Mouse (Mus musculus): ENCODE measurements around the gene Eps8l1. TPM values are rescaled to one million over a fixed set of nuclear protein-coding genes. Genes with fewer than 3 reads are reported as not detected.
"Not testable (repeated sequence)": the region's sequence is repeated elsewhere in the genome, so short reads cannot be mapped to it uniquely, and the experiment has no call there.

Gene Eps8l1
- polyA plus RNA-seq, 1 experiment, result not detected

- Histone ChIP-seq H3K4me3 (replicated peaks) (no peak overlapping the region), H3K4me1 (ENCODE audit: control insufficient read depth) (peaks cover 15% of the 10 kb centered on the region), H3K27me3 (ENCODE audit: control insufficient read depth) (no peaks in the 10 kb centered on the region), H3K36me3 (ENCODE audit: control insufficient read depth) (no peaks in the 10 kb centered on the region), H3K9me3 (ENCODE audit: control insufficient read depth, low read length) (no peaks in the 10 kb centered on the region)
- TF ChIP-seq GATA1 (IDR thresholded peaks at IDR 0.05; ENCODE audit: low read length), result no peak
- TF ChIP-seq TAL1 (IDR thresholded peaks at IDR 0.05; ENCODE audit: low read length), result no peak
Observed at GRCm38 (mm10) chr7:4513829-4514712, 53.6 kb downstream of the Eps8l1 start.

- Histone ChIP-seq H3K27me3 (ENCODE audit: control insufficient read depth) (peaks cover 7% of the 10 kb centered on the region), H3K36me3 (ENCODE audit: control insufficient read depth) (no peaks in the 10 kb centered on the region), H3K9me3 (ENCODE audit: control insufficient read depth, low read length) (no peaks in the 10 kb centered on the region), H3K4me1 (ENCODE audit: control insufficient read depth) (peaks cover 7% of the 10 kb centered on the region), H3K4me3 (replicated peaks) (no peak overlapping the region)
- no peak for TF ChIP-seq TAL1 (IDR thresholded peaks at IDR 0.05; ENCODE audit: low read length)
- no peak for TF ChIP-seq GATA1 (IDR thresholded peaks at IDR 0.05; ENCODE audit: low read length)
Observed at GRCm38 (mm10) chr7:4515853-4516252, 55.4 kb downstream of the Eps8l1 start.

GRCm38 (mm10) chr7:4516332-4517050, 56.0 kb downstream of the Eps8l1 start, which contains the start of gene Tnnt1:
Gene Tnnt1, minus strand, starts transcription at chr7:4516382.
- Histone ChIP-seq H3K36me3 (ENCODE audit: control insufficient read depth) (no peaks in the 10 kb centered on the region), H3K4me1 (ENCODE audit: control insufficient read depth) (peaks cover 9% of the 10 kb centered on the region), H3K4me3 (replicated peaks) (no peak within 1 kb of the TSS), H3K27me3 (ENCODE audit: control insufficient read depth) (peaks cover 10% of the 10 kb centered on the region), H3K9me3 (ENCODE audit: control insufficient read depth, low read length) (no peaks in the 10 kb centered on the region)
- TF ChIP-seq TAL1 (IDR thresholded peaks at IDR 0.05; ENCODE audit: low read length), result no peak
- TF ChIP-seq GATA1 (IDR thresholded peaks at IDR 0.05; ENCODE audit: low read length), result no peak

- H3K36me3 ChIP-seq (ENCODE audit: control insufficient read depth), result no peaks in the 10 kb centered on the region
- peaks cover 13% of the 10 kb centered on the region for H3K4me1 ChIP-seq (ENCODE audit: control insufficient read depth)
- H3K27me3 ChIP-seq (ENCODE audit: control insufficient read depth), result peaks cover 10% of the 10 kb centered on the region
- no peak overlapping the region for H3K4me3 ChIP-seq (replicated peaks)
- TF ChIP-seq TAL1 (IDR thresholded peaks at IDR 0.05; ENCODE audit: low read length) (no peak), GATA1 (IDR thresholded peaks at IDR 0.05; ENCODE audit: low read length) (no peak)
- no peaks in the 10 kb centered on the region for H3K9me3 ChIP-seq (ENCODE audit: control insufficient read depth, low read length)
Observed at GRCm38 (mm10) chr7:4518487-4518886, 58.0 kb downstream of the Eps8l1 start.

GRCm38 (mm10) chr7:4521231-4522003, 60.9 kb downstream of the Eps8l1 start:
- Histone ChIP-seq H3K4me1 (ENCODE audit: control insufficient read depth) (peaks cover 17% of the 10 kb centered on the region), H3K27me3 (ENCODE audit: control insufficient read depth) (peaks cover 10% of the 10 kb centered on the region), H3K36me3 (ENCODE audit: control insufficient read depth) (no peaks in the 10 kb centered on the region), H3K9me3 (ENCODE audit: control insufficient read depth, low read length) (no peaks in the 10 kb centered on the region), H3K4me3 (replicated peaks) (no peak overlapping the region)
- TF ChIP-seq GATA1 (IDR thresholded peaks at IDR 0.05; ENCODE audit: low read length), result no peak
- no peak for TF ChIP-seq TAL1 (IDR thresholded peaks at IDR 0.05; ENCODE audit: low read length)

- no peak for TF ChIP-seq TAL1 (IDR thresholded peaks at IDR 0.05; ENCODE audit: low read length)
- no peak for TF ChIP-seq GATA1 (IDR thresholded peaks at IDR 0.05; ENCODE audit: low read length)
- no peak overlapping the region for H3K4me3 ChIP-seq (replicated peaks)
- H3K27me3 ChIP-seq (ENCODE audit: control insufficient read depth), result peaks cover 16% of the 10 kb centered on the region
- no peaks in the 10 kb centered on the region for H3K36me3 ChIP-seq (ENCODE audit: control insufficient read depth)
- no peaks in the 10 kb centered on the region for H3K9me3 ChIP-seq (ENCODE audit: control insufficient read depth, low read length)
- H3K4me1 ChIP-seq (ENCODE audit: control insufficient read depth), result peaks cover 24% of the 10 kb centered on the region
Observed at GRCm38 (mm10) chr7:4522292-4522691, 61.8 kb downstream of the Eps8l1 start.

GRCm38 (mm10) chr7:4523205-4524130, 63.0 kb downstream of the Eps8l1 start:
- TF ChIP-seq GATA1 (IDR thresholded peaks at IDR 0.05; ENCODE audit: low read length) (no peak), TAL1 (IDR thresholded peaks at IDR 0.05; ENCODE audit: low read length) (no peak)
- no peaks in the 10 kb centered on the region for H3K9me3 ChIP-seq (ENCODE audit: control insufficient read depth, low read length)
- H3K4me1 ChIP-seq (ENCODE audit: control insufficient read depth), result peaks cover 26% of the 10 kb centered on the region
- peaks cover 23% of the 10 kb centered on the region for H3K27me3 ChIP-seq (ENCODE audit: control insufficient read depth)
- H3K36me3 ChIP-seq (ENCODE audit: control insufficient read depth), result no peaks in the 10 kb centered on the region
- H3K4me3 ChIP-seq (replicated peaks), result no peak overlapping the region

GRCm38 (mm10) chr7:4524212-4524922, 63.9 kb downstream of the Eps8l1 start, which contains the start of gene Tnni3:
Gene Tnni3, minus strand, starts transcription at chr7:4524229.
- Histone ChIP-seq H3K4me1 (ENCODE audit: control insufficient read depth) (peaks cover 26% of the 10 kb centered on the region), H3K27me3 (ENCODE audit: control insufficient read depth) (peaks cover 23% of the 10 kb centered on the region)
- not testable (repeated sequence) for H3K9me3 ChIP-seq (ENCODE audit: control insufficient read depth, low read length); H3K36me3 ChIP-seq (ENCODE audit: control insufficient read depth); H3K4me3 ChIP-seq (replicated peaks)
